Mouse (Mus musculus) liver, postnatal 0 days (tissue): Measurements from ENCODE around the gene Odc1.

Source experiments
- CTCF ChIP-seq: sonication (generic); IDR thresholded peaks from 2 replicates; pipeline ENCODE4 v1.5.1; 2016; ENCODE audit warnings: antibody characterized with exemption, low read depth
- EP300 ChIP-seq: IDR thresholded peaks from 2 replicates; pipeline ENCODE4 v1.6.1; 2016; ENCODE audit warnings: antibody characterized with exemption, low read depth, mild to moderate bottlenecking

- TF ChIP-seq CTCF: no peak
- TF ChIP-seq EP300: no peak
Measured at GRCm38 (mm10) chr12:17545884-17546283, 1.3 kb downstream of the Odc1 start.
